Mouse (Mus musculus): ENCODE results near the gene Gsg1l. TPM values are rescaled to one million over a fixed set of nuclear protein-coding genes. Genes with fewer than 3 reads are reported as not detected.

Gsg1l gene
- polyA plus RNA-seq, 1 experiment, result not detected

- H3K4me3 ChIP-seq (replicated peaks), result no peak overlapping the region
- no peaks in the 10 kb centered on the region for H3K36me3 ChIP-seq (ENCODE audit: control insufficient read depth)
- no peaks in the 10 kb centered on the region for H3K4me1 ChIP-seq (ENCODE audit: control insufficient read depth)
- TF ChIP-seq TAL1 (IDR thresholded peaks at IDR 0.05; ENCODE audit: low read length) (no peak), GATA1 (IDR thresholded peaks at IDR 0.05; ENCODE audit: low read length) (no peak)
- H3K27me3 ChIP-seq (ENCODE audit: control insufficient read depth), result peaks cover 61% of the 10 kb centered on the region
- no peaks in the 10 kb centered on the region for H3K9me3 ChIP-seq (ENCODE audit: control insufficient read depth, low read length)
Measured at GRCm38 (mm10) chr7:126085154-126085553, 2.9 kb upstream of the Gsg1l start.

GRCm38 (mm10) chr7:126083980-126084348, 1.8 kb upstream of the Gsg1l start:
- Histone ChIP-seq H3K9me3 (ENCODE audit: control insufficient read depth, low read length) (no peaks in the 10 kb centered on the region), H3K27me3 (ENCODE audit: control insufficient read depth) (peaks cover 72% of the 10 kb centered on the region), H3K4me3 (replicated peaks) (no peak overlapping the region), H3K36me3 (ENCODE audit: control insufficient read depth) (no peaks in the 10 kb centered on the region), H3K4me1 (ENCODE audit: control insufficient read depth) (no peaks in the 10 kb centered on the region)
- TF ChIP-seq TAL1 (IDR thresholded peaks at IDR 0.05; ENCODE audit: low read length) (no peak), GATA1 (IDR thresholded peaks at IDR 0.05; ENCODE audit: low read length) (no peak)

GRCm38 (mm10) chr7:126083341-126083979, 1.2 kb upstream of the Gsg1l start:
- no peaks in the 10 kb centered on the region for H3K36me3 ChIP-seq (ENCODE audit: control insufficient read depth)
- peaks cover 74% of the 10 kb centered on the region for H3K27me3 ChIP-seq (ENCODE audit: control insufficient read depth)
- no peak for TF ChIP-seq GATA1 (IDR thresholded peaks at IDR 0.05; ENCODE audit: low read length)
- TF ChIP-seq TAL1 (IDR thresholded peaks at IDR 0.05; ENCODE audit: low read length), result no peak
- no peaks in the 10 kb centered on the region for H3K4me1 ChIP-seq (ENCODE audit: control insufficient read depth)
- no peak overlapping the region for H3K4me3 ChIP-seq (replicated peaks)
- no peaks in the 10 kb centered on the region for H3K9me3 ChIP-seq (ENCODE audit: control insufficient read depth, low read length)

- H3K4me3 ChIP-seq (replicated peaks), result no peak overlapping the region
Measured at GRCm38 (mm10) chr7:126081727-126082285, 405 bp downstream of the Gsg1l start.

GRCm38 (mm10) chr7:126080949-126081654, 1.1 kb downstream of the Gsg1l start:
- no peak overlapping the region for H3K4me3 ChIP-seq (replicated peaks)
- H3K9me3 ChIP-seq (ENCODE audit: control insufficient read depth, low read length), result no peaks in the 10 kb centered on the region
- H3K27me3 ChIP-seq (ENCODE audit: control insufficient read depth), result peaks cover 72% of the 10 kb centered on the region
- TF ChIP-seq GATA1 (IDR thresholded peaks at IDR 0.05; ENCODE audit: low read length) (no peak), TAL1 (IDR thresholded peaks at IDR 0.05; ENCODE audit: low read length) (no peak)
- H3K36me3 ChIP-seq (ENCODE audit: control insufficient read depth), result no peaks in the 10 kb centered on the region
- H3K4me1 ChIP-seq (ENCODE audit: control insufficient read depth), result no peaks in the 10 kb centered on the region

More at GRCm38 (mm10) chr7:126081727-126082285, 405 bp downstream of the Gsg1l start:
- Histone ChIP-seq H3K4me1 (ENCODE audit: control insufficient read depth) (no peaks in the 10 kb centered on the region), H3K9me3 (ENCODE audit: control insufficient read depth, low read length) (no peaks in the 10 kb centered on the region), H3K36me3 (ENCODE audit: control insufficient read depth) (no peaks in the 10 kb centered on the region), H3K27me3 (ENCODE audit: control insufficient read depth) (peaks cover 74% of the 10 kb centered on the region)
- no peak for TF ChIP-seq TAL1 (IDR thresholded peaks at IDR 0.05; ENCODE audit: low read length)
- no peak for TF ChIP-seq GATA1 (IDR thresholded peaks at IDR 0.05; ENCODE audit: low read length)

GRCm38 (mm10) chr7:126076935-126077334, 5.3 kb downstream of the Gsg1l start:
- Histone ChIP-seq H3K27me3 (ENCODE audit: control insufficient read depth) (peaks cover 42% of the 10 kb centered on the region), H3K36me3 (ENCODE audit: control insufficient read depth) (no peaks in the 10 kb centered on the region), H3K4me3 (replicated peaks) (no peak overlapping the region), H3K4me1 (ENCODE audit: control insufficient read depth) (no peaks in the 10 kb centered on the region), H3K9me3 (ENCODE audit: control insufficient read depth, low read length) (no peaks in the 10 kb centered on the region)
- TF ChIP-seq GATA1 (IDR thresholded peaks at IDR 0.05; ENCODE audit: low read length) (no peak), TAL1 (IDR thresholded peaks at IDR 0.05; ENCODE audit: low read length) (no peak)

GRCm38 (mm10) chr7:126075058-126075457, 7.2 kb downstream of the Gsg1l start:
- H3K4me1 ChIP-seq (ENCODE audit: control insufficient read depth), result no peaks in the 10 kb centered on the region
- no peak overlapping the region for H3K4me3 ChIP-seq (replicated peaks)
- no peaks in the 10 kb centered on the region; the same call in 1 of the 2 replicates for H3K9me3 ChIP-seq (ENCODE audit: control insufficient read depth, low read length)
- peaks cover 23% of the 10 kb centered on the region for H3K27me3 ChIP-seq (ENCODE audit: control insufficient read depth)
- no peaks in the 10 kb centered on the region for H3K36me3 ChIP-seq (ENCODE audit: control insufficient read depth)
- no peak for TF ChIP-seq GATA1 (IDR thresholded peaks at IDR 0.05; ENCODE audit: low read length)
- no peak for TF ChIP-seq TAL1 (IDR thresholded peaks at IDR 0.05; ENCODE audit: low read length)

GRCm38 (mm10) chr7:126070321-126070720, 11.9 kb downstream of the Gsg1l start:
- Histone ChIP-seq H3K4me3 (replicated peaks) (no peak overlapping the region), H3K27me3 (ENCODE audit: control insufficient read depth) (peaks cover 4% of the 10 kb centered on the region), H3K4me1 (ENCODE audit: control insufficient read depth) (no peaks in the 10 kb centered on the region), H3K36me3 (ENCODE audit: control insufficient read depth) (no peaks in the 10 kb centered on the region), H3K9me3 (ENCODE audit: control insufficient read depth, low read length) (no peaks in the 10 kb centered on the region; the same call in 1 of the 2 replicates)
- TF ChIP-seq GATA1 (IDR thresholded peaks at IDR 0.05; ENCODE audit: low read length) (no peak), TAL1 (IDR thresholded peaks at IDR 0.05; ENCODE audit: low read length) (no peak)

- Histone ChIP-seq H3K4me1 (ENCODE audit: control insufficient read depth) (no peaks in the 10 kb centered on the region), H3K36me3 (ENCODE audit: control insufficient read depth) (no peaks in the 10 kb centered on the region), H3K9me3 (ENCODE audit: control insufficient read depth, low read length) (peaks cover 4% of the 10 kb centered on the region; the same call in 1 of the 2 replicates), H3K27me3 (ENCODE audit: control insufficient read depth) (peaks cover 5% of the 10 kb centered on the region), H3K4me3 (replicated peaks) (no peak overlapping the region)
- TF ChIP-seq TAL1 (IDR thresholded peaks at IDR 0.05; ENCODE audit: low read length) (no peak), GATA1 (IDR thresholded peaks at IDR 0.05; ENCODE audit: low read length) (no peak)
Measured at GRCm38 (mm10) chr7:126066777-126067176, 15.4 kb downstream of the Gsg1l start.

Data from erythroblast, embryonic 14.5 days (primary cell).